Mouse (Mus musculus): ENCODE data around the gene Pzp.

Pzp gene

GRCm38 (mm10) chr6:128437731-128438316 lies 88.7 kb downstream of the Pzp start:
- in situ Hi-C loops (cut with MboI; ENCODE audit: unreplicated experiment in 2 of 2): loop anchor here (10.0 to 25.0 kb wide), 3 partner anchors 327 to 817 kb away; partner anchors contain the start of genes Gm44511 (in 2 of the 2) and Klrb1b (in 2 of the 2)

- in situ Hi-C loops (cut with MboI; ENCODE audit: unreplicated experiment in 2 of 2): loop anchor here (10.0 to 25.0 kb wide), 3 partner anchors 328 to 818 kb away; partner anchors contain the start of genes Gm44511 (in 2 of the 2) and Klrb1b (in 2 of the 2)
Measured at GRCm38 (mm10) chr6:128437288-128437687, 89.2 kb downstream of the Pzp start.

- in situ Hi-C loops (cut with MboI; ENCODE audit: unreplicated experiment in 2 of 2): loop anchor here (10.0 to 25.0 kb wide), 3 partner anchors 328 to 818 kb away; partner anchors contain the start of genes Gm44511 (in 2 of the 2) and Klrb1b (in 2 of the 2)
Measured at GRCm38 (mm10) chr6:128436356-128437005, 90.0 kb downstream of the Pzp start.

- in situ Hi-C loops (cut with MboI; ENCODE audit: unreplicated experiment in 2 of 2): loop anchor here (10.0 to 25.0 kb wide), 3 partner anchors 329 to 819 kb away; partner anchors contain the start of genes Gm44511 (in 2 of the 2) and Klrb1b (in 2 of the 2)
Measured at GRCm38 (mm10) chr6:128435474-128435873, 91.0 kb downstream of the Pzp start.
